Mouse (Mus musculus) kidney, embryonic 15.5 days (tissue): ENCODE results near the gene Ppp1r13b. TPM values are rescaled to one million over a fixed set of nuclear protein-coding genes. Genes with fewer than 3 reads are reported as not detected.
A peak's percentile ranks its signal among the peaks of the same experiment; 100 is the strongest.

Source experiments
- ATAC-seq: fragments of 200-750 bp; cut with Nextera tagmentation; replicated peaks from 2 replicates; pipeline ENCODE4 v1.8.0; 2017; ENCODE audit warnings: moderate TSS enrichment; ENCODE audit not compliant: low FRiP score
- H3K27ac ChIP-seq: fragments of 300-500 bp; sonication (generic); 2 replicates; pipeline ENCODE4 v1.5.1; 2015; ENCODE audit warnings: mild to moderate bottlenecking, inconsistent platforms
- H3K27me3 ChIP-seq: fragments of 300-500 bp; sonication (generic); 2 replicates; pipeline ENCODE4 v1.6.1; 2015; ENCODE audit warnings: inconsistent platforms
- H3K36me3 ChIP-seq: fragments of 300-500 bp; sonication (generic); 2 replicates; pipeline ENCODE4 v1.6.1; 2015; ENCODE audit warnings: inconsistent platforms
- H3K4me1 ChIP-seq: fragments of 300-500 bp; sonication (generic); 2 replicates; pipeline ENCODE4 v1.6.1; 2015; ENCODE audit warnings: inconsistent platforms
- H3K4me2 ChIP-seq: fragments of 300-500 bp; sonication (generic); 2 replicates; pipeline ENCODE4 v1.6.1; 2015; ENCODE audit warnings: moderate library complexity, mild to moderate bottlenecking, inconsistent platforms
- H3K4me3 ChIP-seq: fragments of 300-500 bp; sonication (generic); replicated peaks from 2 replicates; pipeline ENCODE4 v1.5.1; 2015; ENCODE audit warnings: mild to moderate bottlenecking, inconsistent platforms
- H3K9ac ChIP-seq: fragments of 300-500 bp; sonication (generic); 2 replicates; pipeline ENCODE4 v1.6.1; 2015; ENCODE audit warnings: mild to moderate bottlenecking, inconsistent platforms
- H3K9me3 ChIP-seq: fragments of 300-500 bp; sonication (generic); replicated peaks from 2 replicates; pipeline ENCODE4 v1.6.1; 2016; ENCODE audit warnings: inconsistent platforms
- WGBS: fragments of 180-500 bp; shearing (Covaris S2); methylation state at CpG from one replicate; pipeline ENCODE4 v1.1.7; 2015; ENCODE audit warnings: mixed read lengths; 5-methylcytosine and 5-hydroxymethylcytosine counted together
- polyA plus RNA-seq: library from polyadenylated mRNA; unstranded; fragments of >200 nt; fragmentation: Nextera tagmentation; extraction: Ambion mirVana; gene quantifications from 2 replicates; pipeline ENCODE4 v1.2.1, GENCODE M21; 2015

Gene Ppp1r13b
- polyA plus RNA-seq, 1 experiment from 2014 or later = 18.5 TPM

GRCm38 (mm10) chr12:111936706-111937550 lies 29.0 kb upstream of the Ppp1r13b start:
- Histone ChIP-seq H3K27me3 (no peaks in the 10 kb centered on the region), H3K9ac (no peak overlapping the region), H3K4me1 (peaks cover 65% of the 10 kb centered on the region), H3K36me3 (no peaks in the 10 kb centered on the region), H3K4me3 (no peak overlapping the region), H3K4me2 (peak overlapping the region; percentile 38), H3K27ac (peak overlapping the region; percentile 89), H3K9me3 (no peaks in the 10 kb centered on the region)
- ATAC-seq = peak; percentile 73
- 39% methylated on average over 24 of the region's 24 CpGs for WGBS

GRCm38 (mm10) chr12:111933971-111934370 lies 26.1 kb upstream of the Ppp1r13b start:
- Histone ChIP-seq H3K9ac (no peak overlapping the region), H3K9me3 (no peaks in the 10 kb centered on the region), H3K4me2 (no peak overlapping the region), H3K4me3 (no peak overlapping the region), H3K4me1 (peaks cover 67% of the 10 kb centered on the region), H3K27ac (peak overlapping the region; percentile 76), H3K27me3 (no peaks in the 10 kb centered on the region), H3K36me3 (no peaks in the 10 kb centered on the region)
- ATAC-seq = no peak
- 65% methylated on average over 2 of the region's 2 CpGs for WGBS

DNA sequence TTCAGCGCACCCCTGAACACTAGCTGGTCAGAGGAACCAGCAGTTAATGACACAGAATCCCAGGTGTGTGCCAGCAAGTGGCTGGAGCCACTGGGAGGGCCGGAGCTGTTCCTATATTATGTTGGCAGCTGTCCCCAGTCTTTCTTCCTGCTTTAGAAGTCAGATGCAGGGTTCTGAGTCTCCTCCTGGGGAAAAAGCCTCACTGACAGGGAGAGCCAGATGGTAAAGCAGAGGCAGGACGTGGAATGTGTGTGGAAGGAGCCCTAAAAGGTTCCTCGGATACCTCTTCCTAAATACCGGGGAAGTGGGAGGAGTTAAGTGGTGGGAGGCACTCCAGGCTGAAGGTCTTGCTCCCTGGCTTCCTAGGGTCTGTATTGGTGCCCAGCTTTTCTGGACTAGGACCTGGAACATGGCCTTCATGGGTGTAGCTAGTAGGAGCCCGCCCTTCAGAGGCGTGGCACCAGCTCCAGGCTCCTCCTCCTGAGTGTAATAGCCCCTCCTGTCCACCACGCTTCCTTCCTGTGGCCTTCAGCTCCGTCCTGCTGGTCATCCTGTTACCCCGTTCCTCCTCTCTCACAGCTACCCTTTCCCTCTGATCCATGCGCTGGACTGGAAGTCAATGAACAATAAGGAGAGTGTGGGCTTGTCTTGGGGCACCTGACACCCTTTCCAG lies 25.3 kb upstream of the Ppp1r13b start:
- peak; percentile 50 for ATAC-seq
- Histone ChIP-seq H3K9me3 (no peaks in the 10 kb centered on the region), H3K9ac (no peak overlapping the region), H3K36me3 (no peaks in the 10 kb centered on the region), H3K27ac (peak overlapping the region; percentile 76), H3K4me2 (no peak overlapping the region), H3K27me3 (no peaks in the 10 kb centered on the region), H3K4me3 (no peak overlapping the region), H3K4me1 (peaks cover 59% of the 10 kb centered on the region)
- WGBS = 39% methylated on average over 11 of the region's 11 CpGs

- H3K4me2 ChIP-seq = no peak overlapping the region
- no peaks in the 10 kb centered on the region for H3K9me3 ChIP-seq
- H3K36me3 ChIP-seq = no peaks in the 10 kb centered on the region
- H3K4me1 ChIP-seq = peaks cover 53% of the 10 kb centered on the region
- no peak overlapping the region for H3K9ac ChIP-seq
- ATAC-seq = no peak
- H3K27me3 ChIP-seq = no peaks in the 10 kb centered on the region
- WGBS = 46% methylated on average over 3 of the region's 3 CpGs
- no peak overlapping the region for H3K4me3 ChIP-seq
- peak overlapping the region; percentile 76 for H3K27ac ChIP-seq
Measured at GRCm38 (mm10) chr12:111932513-111932912, 24.6 kb upstream of the Ppp1r13b start.

GRCm38 (mm10) chr12:111931411-111932025 lies 23.6 kb upstream of the Ppp1r13b start:
- peaks cover 43% of the 10 kb centered on the region for H3K4me1 ChIP-seq
- peak overlapping the region; percentile 48; the same call in 1 of the 2 replicates for H3K27ac ChIP-seq
- H3K9me3 ChIP-seq = no peaks in the 10 kb centered on the region
- no peaks in the 10 kb centered on the region for H3K27me3 ChIP-seq
- no peak overlapping the region for H3K4me3 ChIP-seq
- no peak overlapping the region for H3K9ac ChIP-seq
- ATAC-seq = no peak
- H3K4me2 ChIP-seq = no peak overlapping the region
- H3K36me3 ChIP-seq = no peaks in the 10 kb centered on the region
- 75% methylated on average over 9 of the region's 9 CpGs for WGBS

- WGBS = 74% methylated on average over 18 of the region's 18 CpGs
- Histone ChIP-seq H3K27me3 (no peaks in the 10 kb centered on the region), H3K27ac (0 out of 2 replicates have a peak overlapping the region, but pooled peaks have one; percentile 0), H3K9me3 (no peaks in the 10 kb centered on the region), H3K4me1 (peaks cover 24% of the 10 kb centered on the region), H3K9ac (no peak overlapping the region), H3K36me3 (no peaks in the 10 kb centered on the region), H3K4me3 (no peak overlapping the region), H3K4me2 (no peak overlapping the region)
- ATAC-seq = no peak
Measured at GRCm38 (mm10) chr12:111928411-111928966, 20.6 kb upstream of the Ppp1r13b start.

GRCm38 (mm10) chr12:111927338-111927737 lies 19.4 kb upstream of the Ppp1r13b start:
- Histone ChIP-seq H3K27ac (no peak overlapping the region), H3K9ac (no peak overlapping the region), H3K4me3 (no peak overlapping the region), H3K4me2 (no peak overlapping the region), H3K9me3 (no peaks in the 10 kb centered on the region), H3K36me3 (no peaks in the 10 kb centered on the region), H3K27me3 (no peaks in the 10 kb centered on the region), H3K4me1 (peaks cover 13% of the 10 kb centered on the region)
- WGBS = 70% methylated on average over 1 of the region's 1 CpGs
- no peak for ATAC-seq

- Histone ChIP-seq H3K9ac (no peak overlapping the region), H3K4me3 (no peak overlapping the region), H3K4me1 (peaks cover 9% of the 10 kb centered on the region; the same call in 1 of the 2 replicates), H3K9me3 (no peaks in the 10 kb centered on the region), H3K27me3 (no peaks in the 10 kb centered on the region), H3K27ac (no peak overlapping the region), H3K4me2 (no peak overlapping the region), H3K36me3 (no peaks in the 10 kb centered on the region)
- 88% methylated on average over 6 of the region's 6 CpGs for WGBS
- ATAC-seq = no peak
Measured at GRCm38 (mm10) chr12:111923117-111923516, 15.2 kb upstream of the Ppp1r13b start.

DNA sequence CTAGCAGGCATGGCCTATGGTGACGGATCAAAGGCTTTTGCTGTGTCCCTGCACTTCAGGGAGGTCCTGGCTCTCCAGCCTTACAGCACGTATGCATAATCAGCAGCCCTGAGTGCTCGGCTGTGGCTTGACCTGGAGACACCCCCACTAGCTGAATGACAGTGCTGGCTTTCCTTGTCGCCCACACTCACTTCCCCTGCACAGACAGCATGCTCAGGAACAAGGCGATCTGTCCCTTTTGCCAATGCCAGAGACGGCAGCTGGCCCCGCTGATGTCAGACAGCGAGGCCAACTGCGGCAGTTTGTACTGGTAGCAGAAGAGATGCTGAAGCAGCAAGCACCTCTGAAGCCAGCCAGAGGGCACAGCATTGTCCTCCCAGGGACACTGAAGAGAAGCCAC lies 12.1 kb upstream of the Ppp1r13b start:
- Histone ChIP-seq H3K27ac (no peak overlapping the region), H3K4me1 (peaks cover 33% of the 10 kb centered on the region), H3K4me3 (no peak overlapping the region), H3K9ac (no peak overlapping the region), H3K4me2 (no peak overlapping the region), H3K36me3 (no peaks in the 10 kb centered on the region), H3K27me3 (no peaks in the 10 kb centered on the region), H3K9me3 (no peaks in the 10 kb centered on the region)
- ATAC-seq = no peak
- 40% methylated on average over 9 of the region's 9 CpGs for WGBS

DNA sequence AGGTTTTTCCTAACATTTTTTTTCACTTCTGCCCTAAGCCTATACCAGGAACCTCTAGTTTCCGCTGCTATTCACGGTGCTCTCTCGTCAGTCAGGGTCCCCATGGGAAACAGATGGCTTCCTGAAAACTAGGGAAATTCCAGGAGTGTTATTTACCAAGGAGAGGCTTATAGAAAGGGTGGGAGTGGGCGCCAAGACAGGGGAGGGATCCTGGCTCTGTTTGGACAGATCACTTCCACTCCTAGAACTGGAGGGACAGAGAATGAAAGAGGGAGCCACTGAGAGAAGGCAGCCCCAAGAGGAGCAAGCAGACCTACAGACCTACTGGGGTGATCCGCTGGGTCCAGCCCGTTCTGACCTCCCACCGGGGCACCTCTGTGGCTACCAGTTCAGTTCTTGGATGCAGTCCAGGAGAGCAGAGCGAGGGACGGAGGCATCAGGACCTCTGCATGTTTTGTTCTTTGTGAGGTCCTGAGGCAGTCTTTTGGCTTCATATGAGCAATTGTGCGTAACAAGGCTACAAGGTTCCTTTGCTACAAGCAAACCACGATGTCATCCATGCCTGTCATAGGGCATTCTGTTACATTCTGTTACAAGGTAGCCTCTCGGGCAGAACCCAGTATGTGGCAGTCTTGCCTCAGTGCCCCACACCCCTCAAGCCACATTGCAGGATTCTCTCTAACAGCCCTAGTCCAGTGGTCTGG lies 8.8 kb upstream of the Ppp1r13b start:
- Histone ChIP-seq H3K27ac (peak overlapping the region; percentile 83), H3K4me3 (no peak overlapping the region), H3K4me1 (peaks cover 42% of the 10 kb centered on the region), H3K9ac (no peak overlapping the region), H3K36me3 (no peaks in the 10 kb centered on the region), H3K27me3 (no peaks in the 10 kb centered on the region), H3K9me3 (no peaks in the 10 kb centered on the region), H3K4me2 (peak overlapping the region; percentile 27; the same call in 1 of the 2 replicates)
- WGBS = 28% methylated on average over 12 of the region's 12 CpGs
- ATAC-seq = peak; percentile 70

- Histone ChIP-seq H3K36me3 (no peaks in the 10 kb centered on the region), H3K27me3 (no peaks in the 10 kb centered on the region), H3K4me1 (peaks cover 42% of the 10 kb centered on the region), H3K9me3 (no peaks in the 10 kb centered on the region), H3K9ac (no peak overlapping the region), H3K27ac (peak overlapping the region; percentile 83), H3K4me3 (no peak overlapping the region), H3K4me2 (no peak overlapping the region)
- no peak for ATAC-seq
- WGBS = 90% methylated on average over 6 of the region's 6 CpGs
Measured at GRCm38 (mm10) chr12:111915781-111916180, 7.9 kb upstream of the Ppp1r13b start.
